Mouse (Mus musculus) macrophage (primary cell): ENCODE results near the gene E030018B13Rik. TPM values are rescaled to one million over a fixed set of nuclear protein-coding genes. Genes with fewer than 3 reads are reported as not detected.

Experiments
- H3K27ac ChIP-seq: fragments of 350-480 bp; formaldehyde crosslinking; 2 replicates; pipeline ENCODE4 v1.9.0; 2021
- H3K36me3 ChIP-seq: fragments of 350-480 bp; formaldehyde crosslinking; 2 replicates; pipeline ENCODE4 v1.9.0; 2021; ENCODE audit errors: inconsistent target
- H3K4me3 ChIP-seq: fragments of 350-480 bp; formaldehyde crosslinking; 2 replicates; pipeline ENCODE4 v1.9.0; 2021; ENCODE audit errors: inconsistent target
- H3K79me2 ChIP-seq: fragments of 350-480 bp; formaldehyde crosslinking; 2 replicates; pipeline ENCODE4 v1.9.0; 2021; ENCODE audit errors: inconsistent target
- WGBS: methylation state at CpG from one replicate; pipeline ENCODE4 v1.1.7; 2026; ENCODE audit warnings: inconsistent platforms; ENCODE audit not compliant: missing documents; 5-methylcytosine and 5-hydroxymethylcytosine counted together
- polyA plus RNA-seq: library from polyadenylated mRNA; stranded (reverse); fragments of 250-400 nt; gene quantifications from 3 replicates; pipeline ENCODE4 v1.2.4, GENCODE M21; 2018; ENCODE audit warnings: inconsistent platforms

E030018B13Rik gene
- polyA plus RNA-seq, 1 experiment from 2014 or later = not detected

DNA sequence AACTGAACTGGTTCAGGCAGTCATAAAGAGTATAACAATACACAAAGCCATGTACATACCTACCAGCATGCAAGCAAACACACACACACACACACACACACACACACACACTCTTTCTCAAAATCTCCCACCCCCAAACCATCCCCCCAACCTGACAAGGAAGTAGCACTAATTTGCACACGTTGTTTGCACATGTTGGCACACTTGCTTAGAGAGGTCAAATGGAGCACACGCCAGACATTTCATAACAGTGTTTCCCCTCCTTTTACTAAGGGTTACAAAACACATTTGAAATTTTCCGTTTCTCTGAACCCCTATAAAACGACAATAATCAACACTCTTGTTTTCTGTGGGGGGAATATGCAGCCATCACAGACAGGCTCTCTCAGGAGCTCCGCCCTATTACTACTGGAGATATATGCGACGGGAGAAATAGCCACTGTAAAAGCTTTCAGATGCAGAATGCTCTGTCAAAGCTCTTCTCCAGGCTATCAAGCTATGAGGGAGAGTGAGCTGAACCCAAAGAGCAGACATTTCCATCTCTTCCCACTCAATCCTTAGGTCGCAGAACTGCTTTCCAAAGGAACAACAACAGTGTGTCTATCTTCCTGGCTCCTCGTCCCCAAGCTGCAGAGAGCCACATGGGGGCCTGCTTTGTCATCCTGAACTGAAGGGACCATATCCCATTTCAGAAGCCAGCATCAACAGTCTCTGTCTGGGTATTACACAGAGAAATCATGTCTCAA lies 12.8 kb upstream of the E030018B13Rik start:
- Histone ChIP-seq H3K27ac (peak overlapping the region; percentile 32), H3K36me3 (no peaks in the 10 kb centered on the region), H3K4me3 (no peak overlapping the region), H3K79me2 (peaks cover 100% of the 10 kb centered on the region)
- whole genome bisulfite sequencing = 38% methylated on average over 9 of the region's 9 CpGs

DNA sequence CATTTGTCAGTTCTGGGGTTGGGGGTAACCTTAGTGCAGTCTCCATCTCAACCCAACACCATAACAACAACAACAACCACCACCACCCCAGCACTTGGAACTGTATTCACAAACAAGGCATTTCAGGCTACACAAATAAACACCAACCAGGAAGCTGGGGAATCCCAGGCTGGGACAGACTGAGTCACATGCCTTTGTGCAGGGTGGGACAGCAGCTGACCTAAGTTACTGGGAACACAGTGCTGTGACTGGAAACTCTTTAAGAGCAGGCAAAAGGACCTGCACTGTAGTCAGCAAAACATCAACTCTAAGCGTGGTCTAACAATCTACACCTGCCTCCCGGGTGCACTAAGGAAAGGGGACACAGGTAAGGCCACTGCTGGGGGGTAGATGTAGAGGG lies 11.5 kb upstream of the E030018B13Rik start:
- no peaks in the 10 kb centered on the region for H3K36me3 ChIP-seq
- 79% methylated on average over 2 of the region's 2 CpGs for WGBS
- peak overlapping the region; percentile 16 for H3K4me3 ChIP-seq
- peak overlapping the region; percentile 71 for H3K27ac ChIP-seq
- H3K79me2 ChIP-seq = peaks cover 100% of the 10 kb centered on the region

DNA sequence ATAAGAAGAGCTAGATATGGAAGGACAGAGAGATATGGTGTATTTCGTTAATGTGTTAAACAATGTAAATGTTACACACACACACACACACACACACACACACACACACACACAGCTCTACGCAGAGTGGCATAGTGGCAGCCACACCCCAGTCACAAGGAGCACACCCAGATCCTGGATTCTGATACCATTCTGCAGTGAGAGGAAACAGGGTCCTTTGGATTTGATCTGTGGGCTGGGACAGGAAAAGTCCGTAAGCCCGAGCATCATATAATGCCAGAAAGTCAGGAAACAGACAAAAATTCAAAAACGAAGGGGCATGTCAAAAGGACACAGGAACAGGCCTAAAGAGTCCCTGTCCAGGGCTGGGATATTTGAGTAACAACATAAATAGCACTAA lies 11.0 kb upstream of the E030018B13Rik start:
- H3K4me3 ChIP-seq = peak overlapping the region; percentile 16
- peak overlapping the region; percentile 71 for H3K27ac ChIP-seq
- peaks cover 98% of the 10 kb centered on the region for H3K79me2 ChIP-seq
- no peaks in the 10 kb centered on the region for H3K36me3 ChIP-seq
- 72% methylated on average over 4 of the region's 5 CpGs for WGBS

DNA sequence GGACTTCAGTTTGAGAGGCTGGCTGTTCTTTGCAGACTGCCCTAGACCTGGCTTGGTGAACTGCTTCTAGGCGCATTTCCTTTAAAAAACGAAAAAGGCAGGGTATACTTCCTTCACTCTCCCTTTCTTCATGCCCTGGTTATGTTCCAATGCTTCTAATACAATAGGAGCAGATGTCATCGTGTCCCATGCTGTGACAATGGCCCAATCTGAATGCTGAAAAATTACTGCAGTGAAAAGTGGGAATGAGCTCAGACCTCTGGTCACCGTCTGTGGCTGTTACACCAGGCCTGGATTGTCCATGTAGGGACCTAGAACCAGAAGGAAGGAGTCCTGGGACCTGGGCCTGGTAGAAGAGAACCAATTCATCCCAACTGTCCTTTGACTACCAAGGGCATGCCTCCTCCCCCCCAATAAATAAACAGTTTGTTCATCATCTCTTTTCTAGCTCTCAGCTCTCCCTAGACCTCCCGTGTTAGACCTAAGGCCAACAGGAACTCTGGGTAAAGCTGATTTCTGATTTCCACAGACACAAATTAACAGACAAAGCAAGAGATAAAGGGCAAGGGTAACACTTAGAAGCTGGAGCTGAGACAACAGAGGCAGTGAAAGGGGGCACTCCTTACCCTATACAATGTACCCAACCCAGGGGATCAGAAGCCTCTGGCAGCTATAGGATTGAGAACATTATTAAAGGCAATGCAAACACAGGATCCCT lies 8.7 kb upstream of the E030018B13Rik start:
- peak overlapping the region; percentile 99 for H3K27ac ChIP-seq
- peaks cover 82% of the 10 kb centered on the region for H3K79me2 ChIP-seq
- no peak overlapping the region for H3K4me3 ChIP-seq
- no peaks in the 10 kb centered on the region for H3K36me3 ChIP-seq
- 66% methylated on average over 5 of the region's 5 CpGs for WGBS

DNA sequence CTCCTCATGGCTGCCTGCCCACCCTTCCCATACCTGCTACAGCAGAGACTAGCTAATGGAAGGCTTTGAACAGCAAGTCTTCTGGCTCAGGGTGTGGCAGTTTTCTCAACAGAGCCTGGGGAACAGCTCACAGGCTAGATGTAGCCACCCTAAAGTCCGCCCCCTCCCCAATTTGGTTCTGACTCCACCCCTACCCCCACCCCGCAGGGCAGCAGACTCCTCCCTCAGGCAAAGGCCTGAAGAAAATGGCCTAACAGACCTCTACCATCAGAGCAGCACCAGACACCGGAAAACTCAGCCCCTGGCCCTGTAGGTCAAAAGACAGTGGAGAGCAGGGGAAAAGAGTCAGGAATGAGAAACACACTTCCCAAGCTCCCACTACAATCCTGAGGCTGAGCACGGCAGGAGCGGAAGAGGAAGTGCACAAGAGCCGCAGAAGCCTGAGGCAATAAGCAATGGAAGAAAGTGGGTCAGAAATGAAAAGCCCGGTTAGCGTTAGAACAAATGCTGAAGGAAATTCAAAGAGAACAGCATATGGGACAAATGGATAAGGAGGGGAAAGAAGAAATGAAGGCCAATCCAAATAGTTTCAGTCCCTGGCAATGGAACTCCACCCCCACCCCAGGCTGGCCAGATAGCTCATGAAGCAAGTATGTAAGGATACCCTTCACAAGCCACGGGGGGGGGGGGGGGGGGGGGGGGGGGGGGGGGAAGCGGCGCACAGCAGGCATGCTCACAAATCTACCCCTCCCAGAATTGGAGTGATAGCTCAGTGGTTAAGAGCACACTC lies 8.0 kb upstream of the E030018B13Rik start:
- WGBS = 22% methylated on average over 8 of the region's 11 CpGs
- Histone ChIP-seq H3K27ac (peak overlapping the region; percentile 99), H3K79me2 (peaks cover 82% of the 10 kb centered on the region), H3K36me3 (no peaks in the 10 kb centered on the region), H3K4me3 (no peak overlapping the region)

DNA sequence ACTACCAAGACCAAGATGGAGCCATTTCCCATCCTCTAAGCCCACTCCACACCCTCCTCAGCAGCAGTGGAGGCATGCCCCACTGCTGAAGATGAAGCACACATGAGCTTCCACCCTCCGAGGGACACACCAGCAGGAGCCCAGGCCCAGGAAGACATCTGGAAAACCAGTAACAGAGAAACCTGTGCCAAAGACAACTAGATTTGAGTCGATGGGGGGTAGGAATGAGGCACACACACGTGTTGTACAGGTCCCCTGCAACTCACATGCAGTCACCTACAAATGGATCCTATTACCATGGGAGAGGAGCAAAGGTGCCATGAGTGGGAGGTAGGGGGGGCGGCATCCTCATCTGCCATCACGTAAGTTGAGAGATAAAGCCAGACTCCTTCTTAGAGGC lies 6.4 kb upstream of the E030018B13Rik start:
- no peak overlapping the region for H3K4me3 ChIP-seq

DNA sequence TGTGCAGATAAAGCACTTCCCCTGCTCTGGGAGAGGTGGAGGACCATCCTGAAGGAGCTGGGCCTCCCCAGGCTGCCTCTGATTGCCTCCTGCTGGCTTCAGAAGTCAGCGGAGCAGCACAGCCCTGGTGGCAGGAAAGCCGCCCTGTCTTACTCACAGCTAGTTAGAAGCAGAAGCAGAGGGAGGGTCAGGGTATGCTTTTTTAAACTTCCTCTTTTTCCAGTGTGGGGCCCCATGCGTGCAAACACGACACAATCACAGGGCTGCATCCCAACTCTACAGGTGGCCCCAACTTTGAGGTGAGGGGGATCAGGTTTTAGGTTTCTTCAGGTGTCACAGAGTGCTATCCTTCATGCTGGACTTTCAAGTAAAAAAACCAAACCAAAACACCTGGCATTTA lies 5.7 kb upstream of the E030018B13Rik start:
- Histone ChIP-seq H3K4me3 (no peak overlapping the region), H3K79me2 (peaks cover 82% of the 10 kb centered on the region), H3K36me3 (no peaks in the 10 kb centered on the region), H3K27ac (peak overlapping the region; percentile 99)
- WGBS = 0% methylated on average over 4 of the region's 4 CpGs

More for the DNA sequence above, 6.4 kb upstream of the E030018B13Rik start:
- Histone ChIP-seq H3K36me3 (no peaks in the 10 kb centered on the region), H3K79me2 (peaks cover 82% of the 10 kb centered on the region), H3K27ac (peak overlapping the region; percentile 99)
- WGBS = 53% methylated on average over 5 of the region's 5 CpGs

DNA sequence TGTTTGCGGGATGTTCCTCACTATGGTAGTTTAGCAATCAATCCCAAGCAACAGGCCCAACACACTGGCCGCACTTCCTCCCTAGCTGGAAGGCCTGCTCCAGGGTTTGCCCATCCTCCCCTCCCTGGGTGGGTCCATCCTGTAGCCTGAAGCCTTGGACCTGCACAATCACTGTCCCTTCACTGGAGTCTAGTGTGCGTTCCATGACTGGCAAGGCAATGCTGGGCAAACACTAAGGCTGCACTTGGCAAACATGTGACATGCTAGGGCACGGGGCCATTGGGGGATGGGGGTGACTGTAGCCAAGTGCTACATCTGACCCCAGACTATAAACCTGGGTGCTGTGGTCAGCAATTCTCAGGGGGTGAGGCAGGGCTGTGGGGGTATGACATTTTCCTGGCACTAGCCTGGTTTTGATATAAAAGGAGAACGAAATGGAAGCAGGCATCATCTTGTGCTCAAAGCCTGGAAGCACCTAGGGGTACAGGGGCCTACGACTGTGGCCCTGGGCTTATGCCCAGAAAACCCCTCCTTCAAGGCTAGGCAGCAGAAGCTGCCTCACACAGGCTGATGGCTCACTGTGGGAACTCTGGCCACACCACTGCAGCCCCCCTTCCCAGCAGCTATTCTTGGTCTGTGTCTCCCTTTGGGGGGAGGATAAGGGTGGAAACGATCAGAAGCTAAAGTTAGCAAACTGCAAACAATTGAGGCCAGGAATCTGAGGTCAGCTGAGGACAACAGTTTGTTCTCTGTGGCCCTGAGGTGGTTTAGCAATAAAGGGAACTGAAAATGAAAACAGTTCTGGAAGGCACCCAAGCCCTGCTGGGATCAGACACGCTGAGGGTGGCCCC lies 5.0 kb upstream of the E030018B13Rik start:
- WGBS = under 1% methylated on average over 8 of the region's 8 CpGs
- peaks cover 82% of the 10 kb centered on the region for H3K79me2 ChIP-seq
- peak overlapping the region; percentile 99 for H3K27ac ChIP-seq
- no peaks in the 10 kb centered on the region for H3K36me3 ChIP-seq
- no peak overlapping the region for H3K4me3 ChIP-seq

DNA sequence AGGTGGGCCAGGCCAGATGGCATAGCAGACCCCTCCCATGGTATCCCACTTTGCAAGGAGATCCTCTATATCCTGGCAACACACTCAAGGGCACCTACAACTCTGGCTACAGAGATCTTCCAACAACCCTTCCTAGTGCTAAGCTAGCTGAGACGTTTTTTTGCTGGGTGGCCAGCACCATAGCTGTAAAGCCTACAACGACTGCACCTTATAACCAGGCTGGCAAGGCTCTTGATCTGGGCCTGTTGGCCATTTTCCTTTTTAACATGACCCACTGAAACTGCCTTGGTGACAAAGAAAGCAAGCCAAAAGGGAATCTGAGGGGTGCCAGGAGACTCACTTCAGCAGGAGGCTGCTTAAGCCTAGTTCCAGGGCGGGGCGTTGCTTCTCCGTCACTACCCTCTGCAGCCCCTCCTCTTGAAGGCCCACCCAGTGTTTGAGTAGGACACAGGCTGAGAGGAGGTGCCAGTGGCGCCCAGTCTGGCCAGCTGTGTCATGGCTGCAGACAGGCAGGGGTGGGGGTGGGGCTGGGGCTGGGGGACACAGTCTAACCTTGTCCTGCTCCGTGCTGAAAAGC lies 4.3 kb upstream of the E030018B13Rik start:
- Histone ChIP-seq H3K4me3 (no peak overlapping the region), H3K27ac (peak overlapping the region; percentile 99), H3K36me3 (no peaks in the 10 kb centered on the region), H3K79me2 (peaks cover 82% of the 10 kb centered on the region)
- 14% methylated on average over 7 of the region's 7 CpGs for WGBS

DNA sequence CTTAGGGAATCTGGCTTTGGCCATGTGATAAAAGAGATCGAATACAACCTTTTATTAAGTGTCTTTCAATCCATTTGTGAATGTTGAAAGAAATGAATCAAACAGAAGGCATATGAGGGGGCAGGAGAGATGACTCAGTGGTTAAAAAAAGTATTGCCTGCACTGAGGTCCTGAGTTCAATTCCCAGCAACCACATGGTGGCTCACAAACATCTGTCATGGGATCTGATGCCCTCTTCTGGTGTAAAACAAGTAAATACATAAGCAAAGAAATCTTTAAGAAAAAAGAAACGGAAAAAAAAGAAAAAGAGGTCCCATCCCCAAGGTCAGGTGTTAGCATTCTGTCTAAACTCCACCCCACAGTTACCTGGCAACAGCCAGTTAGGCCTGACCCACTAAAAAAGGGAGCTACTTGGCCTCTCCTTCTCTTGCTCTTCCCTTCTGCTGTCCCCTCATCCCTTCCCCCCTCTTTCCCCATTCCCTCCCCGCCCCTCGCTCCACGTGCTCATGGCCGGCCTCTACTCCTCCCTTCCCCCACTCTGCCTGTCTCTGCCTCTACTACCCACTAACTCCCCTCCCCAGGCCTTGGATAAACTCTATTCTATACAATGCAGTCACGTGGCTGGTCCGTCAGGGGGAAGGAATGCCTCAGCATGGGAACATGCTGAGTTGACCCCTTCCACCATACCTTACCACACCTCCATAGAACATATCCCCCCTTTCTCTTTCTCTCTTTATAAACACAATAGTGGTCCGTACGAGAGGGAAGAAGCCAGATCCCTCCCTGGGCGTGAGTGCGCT lies 3.5 kb upstream of the E030018B13Rik start:
- H3K36me3 ChIP-seq = no peaks in the 10 kb centered on the region
- H3K79me2 ChIP-seq = peaks cover 82% of the 10 kb centered on the region
- WGBS = 80% methylated on average over 7 of the region's 12 CpGs
- H3K27ac ChIP-seq = peak overlapping the region; percentile 99
- no peak overlapping the region for H3K4me3 ChIP-seq

DNA sequence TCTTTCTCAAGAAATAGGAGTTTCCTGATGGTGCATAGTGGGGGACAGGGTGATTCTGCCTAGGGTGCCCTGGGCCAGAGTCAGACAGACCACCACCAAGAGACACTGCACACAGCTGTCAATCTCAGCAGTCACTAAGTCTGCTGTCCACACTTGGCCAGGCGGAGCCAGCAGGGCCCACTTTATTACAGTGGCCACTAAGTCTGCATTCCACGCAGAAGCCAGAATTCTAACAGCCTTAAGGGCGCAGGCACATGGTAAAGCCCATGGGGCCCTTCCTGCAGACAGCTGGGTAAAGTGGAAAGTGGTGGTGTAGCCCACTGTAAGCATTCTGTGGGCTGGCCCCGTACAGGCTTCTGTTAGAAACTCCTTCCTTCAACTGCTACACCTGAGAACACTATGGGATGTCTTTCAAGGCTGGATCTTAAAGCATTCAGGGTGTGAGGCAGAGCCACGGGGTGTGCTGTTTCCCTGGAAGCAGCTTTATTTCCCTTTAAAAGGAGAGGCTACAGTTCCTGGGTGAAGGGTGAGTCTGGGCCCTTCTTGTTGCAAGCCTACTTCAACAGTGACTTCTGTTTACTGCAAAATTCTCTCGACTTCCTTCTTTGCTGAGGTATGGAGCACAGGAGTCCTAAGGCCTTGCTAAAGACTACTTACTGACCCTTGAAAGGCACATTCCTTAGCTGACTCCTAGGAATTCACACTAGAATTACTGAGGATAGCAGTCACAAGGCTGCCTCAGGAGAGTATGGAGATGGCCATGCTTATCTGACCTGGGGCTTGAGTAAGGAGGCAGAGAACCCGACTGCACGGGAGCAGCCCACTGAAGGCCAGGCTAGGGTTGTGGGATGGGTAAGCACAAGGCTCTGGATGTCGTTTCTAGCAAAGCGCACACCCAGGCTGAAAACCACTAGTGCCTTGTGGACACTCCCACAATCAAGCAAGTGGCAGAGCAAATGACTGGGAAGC lies 2.6 kb upstream of the E030018B13Rik start:
- Histone ChIP-seq H3K36me3 (no peaks in the 10 kb centered on the region), H3K79me2 (peaks cover 82% of the 10 kb centered on the region), H3K4me3 (no peak overlapping the region), H3K27ac (peak overlapping the region; percentile 99)
- 62% methylated on average over 9 of the region's 10 CpGs for WGBS

DNA sequence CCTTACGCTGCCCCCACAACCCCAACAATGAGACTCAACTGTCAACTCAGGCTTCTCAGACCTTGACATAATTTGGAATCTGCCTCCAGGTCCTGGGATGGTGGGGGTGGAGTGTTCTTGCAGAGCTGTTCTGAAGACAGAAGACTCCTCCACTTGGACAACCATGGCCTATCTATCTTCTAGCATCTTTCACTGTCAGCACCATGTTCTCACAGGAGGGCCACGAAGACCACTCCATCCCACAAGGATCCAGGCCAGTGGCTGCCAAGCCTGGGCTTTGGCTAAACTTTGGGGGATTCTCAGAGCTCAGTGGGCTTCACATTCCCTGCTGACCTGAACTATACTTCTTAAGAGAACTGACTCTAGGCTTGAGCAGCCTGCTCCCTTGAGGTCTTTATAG lies 1.8 kb upstream of the E030018B13Rik start:
- peak overlapping the region; percentile 99; the same call in 1 of the 2 replicates for H3K27ac ChIP-seq

More for the DNA sequence above, 1.8 kb upstream of the E030018B13Rik start:
- Histone ChIP-seq H3K4me3 (no peak overlapping the region), H3K79me2 (peaks cover 82% of the 10 kb centered on the region), H3K36me3 (no peaks in the 10 kb centered on the region)
- WGBS = 83% methylated on average over 2 of the region's 2 CpGs
